Comparison of ENCODE assay signal across 7 mouse cellular contexts in the genomic region with DNA sequence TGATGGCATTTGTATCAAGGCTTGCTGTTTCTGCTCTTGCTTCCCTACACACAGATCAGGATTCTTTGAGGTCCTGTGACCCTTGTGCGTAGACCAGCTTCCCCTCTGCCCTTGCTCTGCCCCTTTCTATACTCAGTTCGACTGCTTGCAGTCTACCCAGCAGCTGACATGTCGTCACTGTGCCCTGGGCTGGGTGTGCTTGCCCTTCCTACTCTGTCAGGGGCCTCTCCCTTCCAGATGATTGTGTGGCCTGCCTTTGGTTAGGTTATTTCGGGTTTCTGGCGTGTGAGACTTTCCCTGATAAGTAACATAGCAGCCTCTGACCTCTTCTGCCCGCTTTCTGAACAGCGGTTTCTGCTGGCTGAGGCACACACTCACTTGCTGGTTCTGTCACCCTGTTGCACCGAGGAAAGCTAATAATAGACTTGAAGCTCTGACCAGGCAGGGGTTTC. TPM values are rescaled to one million over a fixed set of nuclear protein-coding genes. Genes with fewer than 3 reads are reported as not detected.
A peak's percentile ranks its signal among the peaks of the same experiment; 100 is the strongest.
DNase-seq lines count a peak whose midpoint lies in the region; ATAC-seq lines count a peak whose summit lies in the region.

No protein-coding gene starts in this region.

- no peak for ATAC-seq in limb, embryonic 11.5 days (ENCODE audit: insufficient number of reproducible peaks, low FRiP score, low TSS enrichment, low read depth)
- ATAC-seq in midbrain, embryonic 11.5 days (ENCODE audit: low FRiP score), result no peak
- ATAC-seq in erythroid progenitor cell, adult 5-6 weeks (replicated peaks; ENCODE audit: low FRiP score, poor library complexity, severe bottlenecking), result no peak

- H3K27me3 ChIP-seq in limb, embryonic 11.5 days (ENCODE audit: control insufficient read depth, insufficient read depth, low read length), result no peaks in the 10 kb centered on the region
- no peaks in the 10 kb centered on the region for H3K27me3 ChIP-seq in midbrain, embryonic 11.5 days (ENCODE audit: control insufficient read depth, insufficient read depth, low read length)

- 0 out of 2 replicates have a peak overlapping the region, but pooled peaks have one; percentile 23 for H3K27ac ChIP-seq in brown adipose tissue, adult 24 weeks (replicated peaks; ENCODE audit: low read depth, low read length)
- H3K27ac ChIP-seq in limb, embryonic 11.5 days (replicated peaks; ENCODE audit: low read depth, low read length), result no peak overlapping the region
- no peak overlapping the region for H3K27ac ChIP-seq in midbrain, embryonic 11.5 days (ENCODE audit: low read depth, low read length)

- DNase-seq in Muller cell, postnatal 12 days (ENCODE audit: inconsistent ontology term), result peak; percentile 56
- peak; percentile 71 for DNase-seq in heart, adult 8-10 months (ENCODE audit: low spot score)
- DNase-seq in limb, embryonic 11.5 days (ENCODE audit: low spot score), result no peak
- peak; percentile 82 for DNase-seq in midbrain, embryonic 11.5 days (ENCODE audit: low spot score, missing footprints)
- no peak for DNase-seq in left cerebral cortex, adult 18-20 months (ENCODE audit: low spot score in 2 of 2)

- H3K4me1 ChIP-seq in brown adipose tissue, adult 24 weeks (ENCODE audit: control insufficient read depth, insufficient read depth, insufficient read length, low read length), result peaks cover 20% of the 10 kb centered on the region
- peaks cover 12% of the 10 kb centered on the region for H3K4me1 ChIP-seq in limb, embryonic 11.5 days (ENCODE audit: control insufficient read depth, insufficient read depth, low read length)
- H3K4me1 ChIP-seq in midbrain, embryonic 11.5 days (ENCODE audit: control insufficient read depth, insufficient read depth, low read length), result peaks cover 19% of the 10 kb centered on the region

- H3K4me3 ChIP-seq in brown adipose tissue, adult 24 weeks (ENCODE audit: insufficient read depth, low read depth, low read length), result peak overlapping the region; percentile 46
- no peak overlapping the region for H3K4me3 ChIP-seq in limb, embryonic 11.5 days (ENCODE audit: low read depth, low read length)
- peak overlapping the region; percentile 98 for H3K4me3 ChIP-seq in midbrain, embryonic 11.5 days (ENCODE audit: low read depth, low read length)

- H3K9ac ChIP-seq in limb, embryonic 11.5 days (ENCODE audit: low read length), result no peak overlapping the region
- H3K9ac ChIP-seq in midbrain, embryonic 11.5 days (ENCODE audit: low read length), result peak overlapping the region; percentile 42

- H3K36me3 ChIP-seq in limb, embryonic 11.5 days (ENCODE audit: control insufficient read depth, insufficient read depth, low read length), result no peaks in the 10 kb centered on the region
- no peaks in the 10 kb centered on the region for H3K36me3 ChIP-seq in midbrain, embryonic 11.5 days (ENCODE audit: control insufficient read depth, insufficient read depth, low read length)

- peak overlapping the region; percentile 40 for H3K4me2 ChIP-seq in limb, embryonic 11.5 days (ENCODE audit: low read depth, severe bottlenecking)
- H3K4me2 ChIP-seq in midbrain, embryonic 11.5 days, result peak overlapping the region; percentile 57

- no peaks in the 10 kb centered on the region for H3K9me3 ChIP-seq in limb, embryonic 11.5 days (ENCODE audit: control insufficient read depth, low read length)
- no peaks in the 10 kb centered on the region for H3K9me3 ChIP-seq in midbrain, embryonic 11.5 days (ENCODE audit: control insufficient read depth, low read length)

- 41% methylated on average over 8 of the region's 8 CpGs for WGBS in limb, embryonic 11.5 days
- WGBS in midbrain, embryonic 11.5 days, result 38% methylated on average over 8 of the region's 8 CpGs

RNA-seq across cellular contexts. Expression of gene Pcnx, which starts 2.6 kb away (rescaled TPM):
- polyA plus RNA-seq in brown adipose tissue, adult 24 weeks (2012; ENCODE audit: insufficient read depth, insufficient read length, missing spikeins), result 21.4 and 23.4 TPM in 2 replicates
- total RNA-seq in heart, adult 8-10 months (2022), result 10 to 100 TPM; 53.7 to 77.4 (median 69.0) TPM
- polyA plus RNA-seq in limb, embryonic 11.5 days (2014; fragmentation: Nextera tagmentation; extraction: Ambion mirVana), result 12.5 and 12.8 TPM in 2 replicates
- polyA plus RNA-seq in midbrain, embryonic 11.5 days (2014; fragmentation: Nextera tagmentation; extraction: Ambion mirVana), result 11.4 and 11.9 TPM in 2 replicates
- total RNA-seq in erythroid progenitor cell, adult 5-6 weeks (2015; ENCODE audit: low replicate concordance), result 1.4 and 15.5 TPM in 2 replicates
- 2.4 and 6.6 TPM in 2 replicates for total RNA-seq in erythroid progenitor cell, adult 5-6 weeks (2017; ENCODE audit: low replicate concordance)
- 10 to 100 TPM; 80.1 to 90.0 TPM for total RNA-seq in left cerebral cortex, adult 18-20 months (2021)

Comparison
In these comparisons a context has a peak if more than half of its experiments do, and no peak if none do; other contexts are left out.
1. DNase-seq: peak in Muller cell, postnatal 12 days (single experiment), heart, adult 8-10 months (single experiment) and midbrain, embryonic 11.5 days (single experiment); none in limb, embryonic 11.5 days (single experiment) and left cerebral cortex, adult 18-20 months (0 of 2).